Mouse (Mus musculus) hindbrain, embryonic 10.5 days (tissue): Measurements from ENCODE around the gene Myo1a. TPM values are rescaled to one million over a fixed set of nuclear protein-coding genes. Genes with fewer than 3 reads are reported as not detected.

ENCODE experiments used
- DNase-seq: peaks from one replicate; pipeline ENCODE4 v3.0.0-alpha.2; 2017; ENCODE audit warnings: low spot score
- H3K27ac ChIP-seq: fragments of 300-500 bp; sonication (generic); 2 replicates; pipeline ENCODE4 v1.5.1; 2016; ENCODE audit warnings: mild to moderate bottlenecking, moderate library complexity
- H3K27me3 ChIP-seq: fragments of 300-500 bp; sonication (generic); 2 replicates; pipeline ENCODE4 v1.6.1; 2016; ENCODE audit warnings: mild to moderate bottlenecking; ENCODE audit not compliant: poor library complexity, insufficient read depth, severe bottlenecking
- H3K36me3 ChIP-seq: fragments of 300-500 bp; sonication (generic); 2 replicates; pipeline ENCODE4 v1.6.1; 2016; ENCODE audit warnings: mild to moderate bottlenecking, moderate library complexity
- H3K4me1 ChIP-seq: fragments of 300-500 bp; sonication (generic); replicated peaks from 2 replicates; pipeline ENCODE4 v1.6.1; 2016; ENCODE audit warnings: mild to moderate bottlenecking
- H3K4me3 ChIP-seq: fragments of 300-500 bp; sonication (generic); 2 replicates; pipeline ENCODE4 v1.5.1; 2016; ENCODE audit warnings: mild to moderate bottlenecking, moderate library complexity
- H3K9me3 ChIP-seq: fragments of 300-500 bp; sonication (generic); 2 replicates; pipeline ENCODE4 v1.6.1; 2016; ENCODE audit warnings: mild to moderate bottlenecking, moderate library complexity
- WGBS: fragments of 180-500 bp; shearing (Covaris S2); methylation state at CpG from one replicate; pipeline ENCODE4 v1.1.7; 2016; 5-methylcytosine and 5-hydroxymethylcytosine counted together
- polyA plus RNA-seq: library from polyadenylated mRNA; unstranded; fragments of >200 nt; fragmentation: Nextera tagmentation; extraction: Ambion mirVana; gene quantifications from 2 replicates; pipeline ENCODE4 v1.2.1, GENCODE M21; 2016

Myo1a gene
- polyA plus RNA-seq, 1 experiment from 2014 or later = 0.51 TPM

DNA sequence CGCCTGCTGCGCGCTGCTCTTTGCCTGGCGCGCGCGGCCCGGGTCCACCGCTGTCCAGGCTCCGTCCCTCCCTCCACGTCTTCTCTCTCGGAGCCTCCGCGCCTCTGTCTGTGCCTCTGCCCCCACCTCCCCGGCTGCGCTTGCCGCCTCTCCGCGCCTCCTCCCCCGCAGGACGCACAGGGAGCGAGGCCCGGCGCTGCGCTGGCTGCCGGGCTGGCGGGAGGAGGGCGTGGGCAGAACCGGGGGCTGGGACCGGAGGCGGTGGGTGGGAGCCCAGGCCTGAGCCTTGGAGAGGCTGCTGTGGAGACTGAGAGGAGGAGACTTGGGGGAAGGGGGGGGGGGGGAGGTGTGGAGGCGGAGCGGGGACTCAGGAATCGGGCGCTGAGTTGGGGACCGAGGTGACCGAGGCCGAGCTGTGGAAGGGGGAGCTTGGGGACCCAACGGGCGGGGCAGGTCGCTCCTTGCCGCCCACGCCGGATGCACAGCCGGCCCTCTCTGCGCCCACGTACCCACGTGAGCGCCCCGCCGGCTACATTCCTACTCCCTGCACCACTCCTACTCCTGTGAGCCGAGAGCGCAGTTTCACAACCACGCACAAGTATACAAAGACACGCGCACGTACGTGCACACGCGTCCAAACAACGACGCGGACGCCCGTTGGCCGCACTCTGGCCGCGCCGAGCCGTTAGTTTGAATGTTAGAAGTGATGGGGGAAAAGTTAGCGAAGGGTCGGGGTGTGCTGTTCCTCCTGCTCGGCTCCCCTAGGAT is 38.3 kb upstream of the Myo1a start, which contains the start of gene Nemp1:
Gene Nemp1 (plus strand): TSS at position 401 of the 768 bp plus-strand sequence.
- H3K9me3 ChIP-seq = no peaks in the 10 kb centered on the region
- WGBS = under 1% methylated on average over 69 of the region's 73 CpGs
- peak; percentile 77 for DNase-seq
- H3K36me3 ChIP-seq = peaks cover 20% of the 10 kb centered on the region; the same call in 1 of the 2 replicates
- H3K27me3 ChIP-seq = peaks cover 82% of the 10 kb centered on the region
- H3K4me3 ChIP-seq = peak within 1 kb of the TSS; percentile 69
- H3K4me1 ChIP-seq = peaks cover 78% of the 10 kb centered on the region
- peak within 1 kb of the TSS; percentile 90 for H3K27ac ChIP-seq

DNA sequence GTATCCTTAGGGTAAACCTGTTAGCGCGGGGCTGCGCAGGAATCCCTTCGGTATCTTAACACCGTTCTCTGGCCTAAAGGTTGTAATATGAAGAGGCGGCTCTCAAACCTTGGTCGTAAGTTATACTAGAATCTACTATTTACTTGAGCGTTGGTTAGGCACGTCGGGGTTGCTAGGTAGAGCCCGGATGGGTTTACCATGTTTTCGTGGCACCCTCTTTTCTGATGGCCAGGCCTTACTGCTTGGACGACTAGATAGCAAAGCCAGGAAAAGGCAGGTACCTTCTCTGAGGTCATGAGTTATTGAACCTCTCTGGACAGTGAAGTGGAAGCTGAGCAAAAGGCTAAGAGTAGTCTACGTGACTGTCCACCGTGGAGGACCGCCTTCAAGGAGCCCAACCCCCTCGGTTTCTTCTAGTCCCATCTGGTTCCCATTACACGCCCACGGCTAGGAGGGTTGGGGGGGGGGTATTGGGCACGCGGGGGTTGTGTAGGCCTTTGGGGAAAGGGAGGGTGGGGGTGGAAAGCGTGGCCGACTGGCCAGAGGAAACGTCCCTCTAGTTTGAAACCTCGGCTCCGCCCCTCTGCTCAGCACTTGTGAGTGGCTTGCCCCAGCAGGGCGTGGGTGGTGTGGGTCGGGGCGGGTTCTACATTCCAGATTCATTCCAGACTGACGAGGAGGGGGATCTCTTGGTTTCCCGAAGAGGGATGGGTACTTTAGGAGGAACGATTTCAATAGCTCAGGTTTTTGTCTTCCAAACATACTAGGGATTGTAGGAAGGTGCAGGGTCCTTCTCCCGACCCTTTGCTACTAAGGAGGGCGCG is 37.5 kb upstream of the Myo1a start:
- Histone ChIP-seq H3K4me3 (peak overlapping the region; percentile 69), H3K27ac (peak overlapping the region; percentile 90), H3K9me3 (no peaks in the 10 kb centered on the region), H3K36me3 (peaks cover 19% of the 10 kb centered on the region; the same call in 1 of the 2 replicates), H3K4me1 (peaks cover 70% of the 10 kb centered on the region), H3K27me3 (peaks cover 74% of the 10 kb centered on the region)
- peak; percentile 85 for DNase-seq
- 1% methylated on average over 35 of the region's 35 CpGs for WGBS

DNA sequence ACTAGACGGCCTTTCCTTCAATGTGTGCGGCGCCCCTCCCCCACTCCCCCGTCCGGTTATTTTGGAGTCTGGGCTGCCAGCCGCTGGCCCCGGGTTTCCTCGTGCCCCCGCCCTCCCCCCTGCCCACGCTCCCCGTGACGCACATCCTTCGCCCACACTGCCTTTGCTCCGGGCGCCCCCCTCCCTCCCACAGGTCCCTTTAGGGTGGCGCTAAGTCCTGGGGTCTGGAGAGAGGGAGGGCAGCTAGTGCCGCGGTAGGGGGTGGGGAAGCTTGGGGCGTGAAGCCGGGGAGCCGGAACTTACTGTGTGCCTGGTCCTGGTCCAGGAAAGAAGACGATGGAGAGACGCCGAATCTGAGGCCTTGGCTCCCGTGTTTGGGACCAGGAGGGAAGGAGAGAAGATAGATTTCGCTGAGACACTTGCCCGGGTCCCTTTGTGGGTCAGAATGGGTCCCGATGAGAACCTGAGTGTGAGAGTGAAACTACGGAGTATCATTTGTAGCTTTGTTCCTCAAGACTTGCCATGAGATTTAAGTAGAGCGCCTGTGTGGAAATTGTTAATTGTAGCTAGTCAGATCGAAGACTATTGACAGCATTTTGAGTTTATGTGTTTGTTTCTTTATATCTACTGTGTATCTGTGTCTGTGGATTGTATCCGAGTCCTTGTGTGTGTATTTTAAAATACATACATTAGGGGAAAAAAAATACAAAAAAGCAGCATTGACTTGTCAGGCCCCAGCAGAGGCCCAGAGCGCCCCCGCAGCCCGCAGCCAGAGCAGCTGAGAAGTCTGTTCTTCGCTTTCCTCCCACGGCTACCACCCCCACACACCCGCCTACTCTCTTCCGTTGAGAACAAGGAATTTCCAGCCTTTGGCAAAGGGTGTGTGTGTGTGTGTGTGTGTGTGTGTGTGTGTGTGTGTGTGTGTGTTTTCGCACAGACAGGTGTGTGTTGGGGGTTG is 36.6 kb upstream of the Myo1a start, which contains the start of gene Nab2:
Gene Nab2 (minus strand): TSS at position 476 of the 958 bp plus-strand sequence.
- WGBS = 3% methylated on average over 40 of the region's 40 CpGs
- no peaks in the 10 kb centered on the region for H3K9me3 ChIP-seq
- DNase-seq = peak; percentile 54
- peaks cover 65% of the 10 kb centered on the region for H3K27me3 ChIP-seq
- H3K4me3 ChIP-seq = peak within 1 kb of the TSS; percentile 69
- H3K36me3 ChIP-seq = peaks cover 12% of the 10 kb centered on the region; the same call in 1 of the 2 replicates
- peaks cover 61% of the 10 kb centered on the region for H3K4me1 ChIP-seq
- peak within 1 kb of the TSS; percentile 90 for H3K27ac ChIP-seq

GRCm38 (mm10) chr10:127669170-127669569 is 35.8 kb upstream of the Myo1a start:
- H3K27ac ChIP-seq = peak overlapping the region; percentile 90
- H3K4me1 ChIP-seq = peaks cover 53% of the 10 kb centered on the region
- DNase-seq = peak; percentile 12
- 0 out of 2 replicates have a peak, but pooled peaks cover 4% of the 10 kb centered on the region for H3K36me3 ChIP-seq
- no peak overlapping the region for H3K4me3 ChIP-seq
- WGBS = 18% methylated on average over 7 of the region's 7 CpGs
- peaks cover 57% of the 10 kb centered on the region for H3K27me3 ChIP-seq
- no peaks in the 10 kb centered on the region for H3K9me3 ChIP-seq

GRCm38 (mm10) chr10:127670185-127670584 is 34.8 kb upstream of the Myo1a start:
- H3K27ac ChIP-seq = no peak overlapping the region
- H3K4me1 ChIP-seq = peaks cover 43% of the 10 kb centered on the region
- H3K4me3 ChIP-seq = no peak overlapping the region
- peaks cover 47% of the 10 kb centered on the region for H3K27me3 ChIP-seq
- 88% methylated on average over 2 of the region's 2 CpGs for WGBS
- H3K9me3 ChIP-seq = no peaks in the 10 kb centered on the region
- no peak for DNase-seq
- no peaks in the 10 kb centered on the region for H3K36me3 ChIP-seq

GRCm38 (mm10) chr10:127671276-127671675 is 33.7 kb upstream of the Myo1a start:
- no peaks in the 10 kb centered on the region for H3K9me3 ChIP-seq
- H3K27me3 ChIP-seq = peaks cover 36% of the 10 kb centered on the region
- H3K27ac ChIP-seq = no peak overlapping the region
- WGBS = 42% methylated on average over 2 of the region's 2 CpGs
- no peak overlapping the region for H3K4me3 ChIP-seq
- no peaks in the 10 kb centered on the region for H3K36me3 ChIP-seq
- DNase-seq = no peak
- peaks cover 35% of the 10 kb centered on the region for H3K4me1 ChIP-seq

DNA sequence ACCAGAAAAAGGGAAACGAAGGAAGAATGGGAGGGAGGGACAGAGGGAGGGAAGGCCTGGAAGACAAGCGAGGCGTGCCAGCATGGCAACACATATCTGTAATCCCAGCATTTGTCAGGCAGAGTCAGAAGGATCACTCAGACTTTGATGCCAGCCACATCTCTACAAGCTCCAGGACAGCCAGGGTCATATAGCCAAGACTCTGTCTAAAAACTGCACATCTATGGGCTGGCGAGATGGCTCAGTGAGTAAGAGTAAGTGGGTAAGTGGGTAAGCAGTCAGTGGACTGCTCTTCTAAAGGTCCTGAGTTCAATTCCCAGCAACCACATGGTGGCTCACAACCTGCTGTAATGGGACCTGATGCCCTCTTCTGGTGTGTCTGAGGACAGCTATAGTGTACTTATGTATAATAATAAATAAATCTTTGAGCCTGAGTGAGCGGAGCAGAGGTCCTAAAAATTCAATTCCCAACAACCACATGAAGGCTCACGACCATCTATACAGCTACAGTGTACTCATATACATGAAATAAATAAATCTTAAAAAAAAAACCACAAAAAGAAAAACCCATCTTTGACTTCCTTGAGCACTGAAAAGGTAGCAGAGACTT is 30.8 kb upstream of the Myo1a start:
- Histone ChIP-seq H3K27me3 (peaks cover 7% of the 10 kb centered on the region), H3K9me3 (no peaks in the 10 kb centered on the region), H3K36me3 (no peaks in the 10 kb centered on the region), H3K4me1 (peaks cover 23% of the 10 kb centered on the region), H3K27ac (no peak overlapping the region), H3K4me3 (no peak overlapping the region)
- 91% methylated on average over 6 of the region's 6 CpGs for WGBS
- no peak for DNase-seq

GRCm38 (mm10) chr10:127674794-127675522 is 30.0 kb upstream of the Myo1a start:
- Histone ChIP-seq H3K9me3 (no peaks in the 10 kb centered on the region), H3K27me3 (no peaks in the 10 kb centered on the region), H3K36me3 (no peaks in the 10 kb centered on the region), H3K27ac (no peak overlapping the region), H3K4me1 (peaks cover 19% of the 10 kb centered on the region), H3K4me3 (no peak overlapping the region)
- DNase-seq = peak; percentile 63
- 90% methylated on average over 8 of the region's 8 CpGs for WGBS

GRCm38 (mm10) chr10:127675859-127676398 is 29.0 kb upstream of the Myo1a start:
- no peak for DNase-seq
- 58% methylated on average over 5 of the region's 5 CpGs for WGBS
- peak overlapping the region; percentile 86; the same call in 1 of the 2 replicates for H3K27ac ChIP-seq
- H3K36me3 ChIP-seq = peaks cover 1% of the 10 kb centered on the region; the same call in 1 of the 2 replicates
- peaks cover 19% of the 10 kb centered on the region for H3K4me1 ChIP-seq
- H3K27me3 ChIP-seq = no peaks in the 10 kb centered on the region
- H3K9me3 ChIP-seq = no peaks in the 10 kb centered on the region
- peak overlapping the region; percentile 68 for H3K4me3 ChIP-seq

- peak; percentile 97 for DNase-seq
- H3K27me3 ChIP-seq = no peaks in the 10 kb centered on the region
- peaks cover 6% of the 10 kb centered on the region; the same call in 1 of the 2 replicates for H3K36me3 ChIP-seq
- H3K9me3 ChIP-seq = no peaks in the 10 kb centered on the region
- WGBS = under 1% methylated on average over 71 of the region's 71 CpGs
- H3K4me3 ChIP-seq = peak overlapping the region; percentile 68
- H3K27ac ChIP-seq = peak overlapping the region; percentile 86
- peaks cover 19% of the 10 kb centered on the region for H3K4me1 ChIP-seq
These were observed 28.1 kb upstream of the Myo1a start for GRCm38 (mm10) chr10:127676691-127677548.
